Mouse (Mus musculus): Measurements from ENCODE around the gene Tfrc.
"Not testable (repeated sequence)": the region's sequence is repeated elsewhere in the genome, so short reads cannot be mapped to it uniquely, and the experiment has no call there.

Gene Tfrc

DNA sequence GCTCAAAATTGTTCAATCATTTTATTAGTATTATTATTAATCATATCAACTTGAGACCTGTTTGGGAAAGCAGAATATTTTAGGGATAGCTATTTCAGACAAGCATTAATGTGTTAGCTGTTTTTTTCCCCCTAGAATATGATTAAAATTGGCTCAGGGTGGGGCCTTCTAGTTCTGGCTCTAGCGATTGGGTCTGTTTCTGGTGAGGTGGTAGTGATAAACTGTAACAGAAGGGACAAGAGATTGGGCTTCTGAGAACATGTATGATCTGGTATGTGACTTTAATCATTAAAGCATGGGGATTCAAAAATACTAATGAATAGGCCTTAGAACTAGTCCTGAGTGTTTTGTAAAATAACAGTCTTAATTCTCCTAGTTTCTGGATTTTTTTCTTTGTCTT lies 3.3 kb downstream of the Tfrc start:
- DNase-seq (ENCODE audit: low read depth, low spot score): no peak

- no peak for DNase-seq (ENCODE audit: low read depth, low spot score)
Observed at GRCm38 (mm10) chr16:32613269-32613834, 4.6 kb downstream of the Tfrc start.

- DNase-seq (ENCODE audit: low read depth, low spot score): no peak
Observed at GRCm38 (mm10) chr16:32614047-32614446, 5.3 kb downstream of the Tfrc start.

DNA sequence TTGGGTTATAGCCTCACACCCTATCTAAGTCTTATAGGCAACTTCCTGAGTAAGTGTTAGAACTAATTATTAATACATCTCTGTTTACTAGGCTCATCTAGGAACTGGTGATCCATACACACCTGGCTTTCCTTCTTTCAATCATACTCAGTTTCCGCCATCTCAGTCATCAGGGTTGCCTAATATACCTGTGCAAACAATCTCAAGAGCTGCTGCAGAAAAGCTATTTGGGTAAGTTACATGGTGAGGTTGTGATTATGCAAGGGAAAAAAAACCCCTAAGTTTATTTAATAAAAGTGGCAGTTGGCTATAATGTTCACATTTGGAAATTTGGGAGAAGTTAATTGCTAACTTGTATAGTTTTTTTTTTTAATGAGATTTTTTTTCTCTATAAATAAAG lies 10.2 kb downstream of the Tfrc start:
- no peak for DNase-seq (ENCODE audit: low read depth, low spot score)

GRCm38 (mm10) chr16:32628140-32628539 lies 19.4 kb downstream of the Tfrc start:
- DNase-seq (ENCODE audit: low read depth, low spot score): no peak

- DNase-seq (ENCODE audit: low read depth, low spot score): no peak
Observed at GRCm38 (mm10) chr16:32632328-32632824, 23.7 kb downstream of the Tfrc start.

- no peak for DNase-seq (ENCODE audit: low read depth, low spot score)
Observed at GRCm38 (mm10) chr16:32633486-32634012, 24.8 kb downstream of the Tfrc start.

DNA sequence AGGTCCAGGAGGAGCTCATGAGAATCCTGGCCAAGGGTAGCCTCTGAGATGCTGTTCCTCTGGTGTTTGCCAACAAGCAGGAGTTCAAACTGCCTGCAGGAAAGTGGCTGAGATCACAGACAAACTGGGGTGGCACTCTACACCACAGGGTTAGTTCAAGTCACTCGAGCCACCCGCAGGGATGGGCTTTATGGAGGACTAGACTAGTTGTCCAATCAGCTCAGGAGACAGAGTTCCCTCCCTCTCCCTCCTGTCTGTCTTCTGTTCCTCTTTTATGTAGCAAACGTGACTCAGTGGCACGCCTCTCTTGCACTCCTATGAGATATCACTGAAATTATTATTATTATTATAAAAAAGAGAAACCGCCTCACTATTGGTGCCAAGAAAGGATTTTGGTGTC lies 25.5 kb downstream of the Tfrc start:
- DNase-seq (ENCODE audit: low read depth, low spot score): no peak

GRCm38 (mm10) chr16:32635314-32635713 lies 26.6 kb downstream of the Tfrc start:
- DNase-seq (ENCODE audit: low read depth, low spot score): no peak

- no peak for DNase-seq (ENCODE audit: low read depth, low spot score)
Observed at GRCm38 (mm10) chr16:32636331-32636730, 27.6 kb downstream of the Tfrc start.

DNA sequence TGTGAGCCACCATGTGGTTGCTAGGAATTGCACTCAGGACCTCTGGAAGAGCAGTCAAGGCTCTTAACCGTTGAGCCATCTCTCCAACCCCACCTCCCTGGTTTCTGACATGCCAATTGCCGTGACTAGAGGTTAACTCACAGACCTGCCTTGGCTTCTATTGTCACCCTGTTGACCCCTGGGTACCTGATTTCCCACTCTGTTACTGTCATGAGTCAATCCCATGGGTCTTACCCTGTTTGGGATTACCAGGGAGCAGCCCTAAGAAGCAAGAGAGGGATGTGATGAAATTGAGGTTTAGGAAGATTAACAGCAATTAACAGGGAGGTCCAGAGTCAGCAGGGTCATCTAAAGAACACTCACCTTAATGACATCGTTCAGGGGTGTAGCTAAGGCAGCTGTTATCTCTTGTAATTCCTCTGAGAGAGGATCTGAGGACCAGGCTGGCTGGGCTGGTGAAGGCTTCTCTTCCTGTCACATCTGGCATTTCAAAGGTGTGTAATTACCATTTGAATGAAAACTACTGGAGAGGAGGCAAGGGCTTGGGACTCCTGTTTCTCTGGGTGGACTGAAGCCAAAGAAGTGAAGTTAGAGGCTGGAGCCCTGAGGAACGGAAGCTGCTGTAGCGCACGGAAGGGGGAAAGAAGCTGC lies 28.3 kb downstream of the Tfrc start:
- no peak for DNase-seq (ENCODE audit: low read depth, low spot score)

DNA sequence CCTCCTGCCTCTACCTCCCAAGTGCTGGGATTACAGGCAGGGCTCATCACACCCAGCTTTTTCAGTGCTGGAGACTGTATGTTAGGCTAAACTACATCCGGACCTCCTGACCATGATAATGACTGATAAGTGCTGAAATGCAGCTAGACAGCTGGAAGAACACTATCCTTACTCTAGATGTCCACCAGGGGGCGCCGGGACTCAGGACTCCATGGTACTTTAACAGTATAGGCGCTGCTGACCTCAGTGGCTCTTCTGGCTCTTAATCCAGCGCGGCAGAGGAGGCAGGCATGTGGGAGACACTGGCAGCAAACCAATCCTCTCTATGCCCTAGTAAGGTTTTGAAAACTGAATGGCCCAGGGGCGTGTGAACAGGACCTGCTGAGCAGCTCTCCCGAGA lies 29.8 kb downstream of the Tfrc start:
- DNase-seq (ENCODE audit: low read depth, low spot score): peak; percentile 72

- DNase-seq (ENCODE audit: low read depth, low spot score): no peak
Observed at GRCm38 (mm10) chr16:32640096-32640495, 31.4 kb downstream of the Tfrc start.

GRCm38 (mm10) chr16:32640683-32641082 lies 32.0 kb downstream of the Tfrc start:
- not testable (repeated sequence) for DNase-seq (ENCODE audit: low read depth, low spot score)

DNA sequence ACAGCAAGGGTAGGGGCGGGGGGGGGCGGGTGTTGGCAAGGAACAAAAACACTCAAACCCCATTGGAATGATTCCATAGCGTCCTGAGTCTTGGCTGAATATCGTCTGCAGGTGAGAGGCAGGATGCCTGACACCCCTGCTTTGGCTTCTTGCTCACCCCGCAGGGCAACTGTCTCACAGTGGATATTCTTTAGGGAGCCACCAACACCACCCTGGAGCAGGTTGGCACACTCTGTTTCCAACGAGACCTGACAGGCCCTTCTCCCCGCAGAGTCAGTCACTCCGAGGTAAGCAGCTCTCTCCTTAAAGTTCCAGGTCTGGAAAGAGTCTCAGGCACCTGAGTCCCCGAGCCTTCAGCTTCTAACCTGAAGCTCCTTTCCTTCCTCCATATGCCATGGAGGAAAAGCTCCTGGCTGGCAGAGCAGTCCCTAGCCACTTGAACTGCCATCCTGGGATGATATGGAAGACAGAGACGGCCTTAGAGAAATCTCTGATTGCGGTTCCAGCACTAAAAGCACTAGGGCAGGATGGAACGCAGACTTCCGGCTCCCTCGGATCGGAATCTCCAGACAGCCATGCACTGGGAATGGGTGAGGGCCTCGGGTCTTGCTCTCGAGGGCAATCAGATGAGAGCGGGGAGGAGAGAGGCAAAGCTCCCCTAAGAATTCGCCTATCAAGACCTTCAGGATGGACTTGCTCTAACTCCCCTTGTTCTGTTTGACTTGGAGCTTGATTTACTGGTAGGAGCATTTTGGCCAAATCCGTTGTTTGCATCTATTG lies 32.9 kb downstream of the Tfrc start:
- no peak for DNase-seq (ENCODE audit: low read depth, low spot score)

DNA sequence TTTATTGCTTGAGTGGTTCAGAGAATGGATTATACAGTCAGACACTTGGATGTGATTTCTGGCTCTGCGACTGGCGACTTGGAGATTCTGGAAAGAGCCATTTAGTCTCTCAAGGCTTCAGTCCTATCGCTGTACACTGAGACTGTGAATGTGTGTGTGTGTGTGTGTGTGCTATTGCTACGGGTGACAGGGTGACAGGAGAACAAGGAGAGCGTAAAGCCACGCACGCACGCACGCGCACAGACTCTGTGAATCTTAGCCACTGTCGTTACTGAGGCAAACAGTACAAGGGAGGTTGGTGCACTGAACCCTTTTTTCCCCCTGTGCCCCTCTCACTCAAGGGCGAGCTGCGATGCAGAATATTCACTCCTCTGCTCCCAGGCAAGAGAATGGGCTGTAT lies 33.6 kb downstream of the Tfrc start:
- no peak for DNase-seq (ENCODE audit: low read depth, low spot score)

GRCm38 (mm10) chr16:32643661-32644061 lies 34.9 kb downstream of the Tfrc start, which contains the start of gene Tnk2:
Gene Tnk2, plus strand, starts transcription at chr16:32643874.
- DNase-seq (ENCODE audit: low read depth, low spot score): peak; percentile 70

DNA sequence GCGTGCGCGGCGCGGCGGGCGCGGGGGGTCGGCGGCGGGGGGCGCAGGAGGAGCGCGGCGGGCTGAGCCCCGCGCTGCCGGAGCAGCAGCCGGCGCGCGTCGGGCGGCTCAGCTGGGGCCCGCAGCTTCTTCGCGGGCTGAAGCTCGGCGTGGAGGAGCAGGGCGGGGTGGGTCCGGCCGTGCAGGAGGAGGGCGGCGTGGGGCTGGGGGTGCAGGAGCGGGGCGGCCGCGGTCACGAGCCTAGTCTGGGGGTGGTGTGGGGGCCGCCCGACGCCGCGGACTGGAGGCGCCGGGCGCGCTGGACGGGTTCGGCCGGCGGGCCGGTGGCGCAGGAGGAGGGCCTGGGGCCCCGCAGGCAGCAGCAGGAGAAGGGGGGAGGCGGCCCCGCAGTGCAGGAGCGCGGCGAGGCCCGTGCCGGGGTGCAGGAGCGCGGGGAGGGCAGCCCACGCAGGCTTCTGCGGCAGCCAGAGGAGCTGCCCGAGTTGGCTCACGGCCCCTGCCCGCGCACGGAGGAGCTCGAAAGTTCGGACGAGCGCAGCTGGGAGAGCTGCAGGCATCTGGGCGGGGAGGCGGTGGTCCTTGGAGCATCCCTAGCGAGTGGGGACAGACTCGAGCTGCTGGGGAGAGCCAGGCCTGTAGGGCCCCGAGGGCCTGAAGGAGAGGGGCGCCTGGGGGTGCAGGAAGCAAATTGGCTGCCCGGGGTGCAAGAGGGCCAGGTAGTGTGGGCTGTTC lies 35.5 kb downstream of the Tfrc start:
- DNase-seq (ENCODE audit: low read depth, low spot score): no peak

- no peak for DNase-seq (ENCODE audit: low read depth, low spot score)
Observed at GRCm38 (mm10) chr16:32644801-32645170, 36.1 kb downstream of the Tfrc start.

DNA sequence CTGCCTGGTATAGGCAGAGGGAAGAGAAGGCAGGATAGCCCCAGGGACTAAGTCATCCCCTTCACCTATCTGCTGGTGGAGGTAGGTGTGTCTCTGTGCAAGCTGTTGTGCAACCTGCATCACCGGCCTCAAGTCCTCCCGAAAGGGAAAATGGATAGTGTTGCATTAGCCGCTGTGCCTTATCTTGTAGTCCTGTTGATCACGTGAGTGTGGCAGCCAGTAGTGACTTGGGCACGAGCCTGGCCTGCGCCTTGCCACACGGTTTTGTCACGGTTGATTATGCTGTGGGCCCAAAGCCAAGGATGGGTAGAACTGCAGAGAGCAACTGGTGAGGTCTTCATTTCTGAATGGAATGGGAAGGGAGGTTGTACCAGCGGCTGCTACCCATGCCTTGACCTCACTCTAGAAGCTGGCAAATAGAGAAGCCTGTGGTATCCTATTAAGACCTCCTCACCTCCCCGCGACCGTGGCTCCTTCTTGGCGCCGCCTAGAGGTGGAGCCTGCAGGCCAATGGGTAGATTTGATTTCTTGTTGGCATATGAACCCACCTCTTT lies 36.7 kb downstream of the Tfrc start:
- DNase-seq (ENCODE audit: low read depth, low spot score): no peak

DNA sequence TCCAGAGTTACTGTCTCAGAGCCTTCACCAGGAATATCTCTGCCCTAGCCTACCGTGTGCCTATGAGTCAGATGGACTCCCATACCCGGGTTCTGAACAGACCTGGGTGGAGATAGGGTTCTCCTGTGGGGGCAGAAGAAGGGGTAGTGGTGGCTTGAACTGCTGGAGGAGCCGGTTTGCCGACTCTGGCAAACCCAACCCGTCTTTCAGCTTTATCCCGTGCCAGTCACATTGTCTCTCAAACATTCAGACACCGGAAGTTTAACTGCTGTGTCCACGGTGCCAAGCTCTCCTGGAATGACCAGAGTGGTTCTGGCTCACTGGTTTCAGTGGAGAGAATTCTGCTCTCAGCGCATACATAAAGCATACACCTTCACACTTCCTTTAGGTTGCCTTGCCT lies 37.3 kb downstream of the Tfrc start:
- no peak for DNase-seq (ENCODE audit: low read depth, low spot score)

DNA sequence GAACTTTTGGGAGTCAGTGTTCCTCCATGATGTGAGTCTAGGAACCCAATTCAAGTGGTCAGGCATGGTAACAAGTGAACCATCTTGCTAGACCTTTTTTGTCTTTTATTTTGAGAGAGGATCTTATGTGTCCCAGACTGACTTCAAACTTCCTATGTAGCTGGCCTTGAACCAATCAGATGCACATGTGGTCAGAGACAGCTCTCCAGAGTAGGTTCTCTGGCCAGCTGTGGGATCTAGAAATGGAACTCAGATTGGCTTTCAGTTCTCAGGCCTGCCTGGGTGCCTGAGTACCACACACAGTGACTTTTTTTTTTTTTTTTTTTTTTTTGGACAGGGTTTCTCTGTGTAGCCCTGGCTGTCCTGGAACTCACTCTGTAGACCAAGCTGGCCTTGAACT lies 39.0 kb downstream of the Tfrc start:
- no peak for DNase-seq (ENCODE audit: low read depth, low spot score)
